Mouse (Mus musculus): ENCODE measurements around the gene Chchd1. TPM values are rescaled to one million over a fixed set of nuclear protein-coding genes. Genes with fewer than 3 reads are reported as not detected.

Chchd1 gene
- polyA plus RNA-seq, 1 experiment from 2014 or later = 213 TPM

GRCm38 (mm10) chr14:20733041-20733951 lies 30.5 kb downstream of the Chchd1 start:
- Histone ChIP-seq H3K4me1 (peaks cover 13% of the 10 kb centered on the region), H3K36me3 (peaks cover 41% of the 10 kb centered on the region), H3K4me3 (peak overlapping the region; percentile 89), H3K9me3 (replicated peaks) (no peaks in the 10 kb centered on the region), H3K4me2 (replicated peaks) (peak overlapping the region; percentile 92), H3K9ac (peak overlapping the region; percentile 93), H3K27ac (peak overlapping the region; percentile 78; the same call in 1 of the 2 replicates), H3K27me3 (no peaks in the 10 kb centered on the region)
- no peak for ATAC-seq (ENCODE audit: low FRiP score)
- 51% methylated on average over 12 of the region's 12 CpGs for WGBS

GRCm38 (mm10) chr14:20733952-20734774 lies 31.4 kb downstream of the Chchd1 start, which contains the start of gene Ndst2:
Gene Ndst2, minus strand, starts transcription at chr14:20734562.
- peak; percentile 98 for ATAC-seq (ENCODE audit: low FRiP score)
- H3K27me3 ChIP-seq = no peaks in the 10 kb centered on the region
- peak within 1 kb of the TSS; percentile 89 for H3K4me3 ChIP-seq
- H3K4me1 ChIP-seq = peaks cover 13% of the 10 kb centered on the region
- H3K9me3 ChIP-seq (replicated peaks) = no peaks in the 10 kb centered on the region
- peak within 1 kb of the TSS; percentile 78 for H3K27ac ChIP-seq
- under 1% methylated on average over 66 of the region's 81 CpGs for WGBS
- peak within 1 kb of the TSS; percentile 92 for H3K4me2 ChIP-seq (replicated peaks)
- H3K36me3 ChIP-seq = peaks cover 42% of the 10 kb centered on the region
- peak within 1 kb of the TSS; percentile 93 for H3K9ac ChIP-seq

- no peak for ATAC-seq (ENCODE audit: low FRiP score)
- Histone ChIP-seq H3K27ac (peak overlapping the region; percentile 78), H3K4me2 (replicated peaks) (no peak overlapping the region), H3K9ac (no peak overlapping the region), H3K9me3 (replicated peaks) (no peaks in the 10 kb centered on the region), H3K36me3 (peaks cover 42% of the 10 kb centered on the region), H3K4me3 (no peak overlapping the region), H3K27me3 (no peaks in the 10 kb centered on the region), H3K4me1 (peaks cover 13% of the 10 kb centered on the region)
- whole genome bisulfite sequencing = 71% methylated on average over 2 of the region's 2 CpGs
Observed at GRCm38 (mm10) chr14:20735052-20735451, 32.2 kb downstream of the Chchd1 start.

- H3K9ac ChIP-seq = no peak overlapping the region
- no peaks in the 10 kb centered on the region for H3K9me3 ChIP-seq (replicated peaks)
- WGBS = 91% methylated on average over 13 of the region's 13 CpGs
- no peak for ATAC-seq (ENCODE audit: low FRiP score)
- no peak overlapping the region for H3K4me3 ChIP-seq
- H3K27me3 ChIP-seq = no peaks in the 10 kb centered on the region
- H3K27ac ChIP-seq = no peak overlapping the region
- no peak overlapping the region for H3K4me2 ChIP-seq (replicated peaks)
- peaks cover 13% of the 10 kb centered on the region for H3K4me1 ChIP-seq
- H3K36me3 ChIP-seq = peaks cover 36% of the 10 kb centered on the region
Observed at GRCm38 (mm10) chr14:20735892-20736390, 33.1 kb downstream of the Chchd1 start.

GRCm38 (mm10) chr14:20737306-20737705 lies 34.5 kb downstream of the Chchd1 start:
- 39% methylated on average over 14 of the region's 14 CpGs for WGBS

GRCm38 (mm10) chr14:20738511-20738910 lies 35.7 kb downstream of the Chchd1 start:
- H3K27ac ChIP-seq = no peak overlapping the region
- peaks cover 58% of the 10 kb centered on the region for H3K36me3 ChIP-seq
- WGBS = 92% methylated on average over 8 of the region's 8 CpGs
- H3K4me1 ChIP-seq = peaks cover 8% of the 10 kb centered on the region
- H3K4me3 ChIP-seq = no peak overlapping the region
- no peak for ATAC-seq (ENCODE audit: low FRiP score)
- H3K27me3 ChIP-seq = no peaks in the 10 kb centered on the region
- no peak overlapping the region for H3K4me2 ChIP-seq (replicated peaks)
- no peaks in the 10 kb centered on the region for H3K9me3 ChIP-seq (replicated peaks)
- H3K9ac ChIP-seq = no peak overlapping the region

More at GRCm38 (mm10) chr14:20737306-20737705, 34.5 kb downstream of the Chchd1 start:
- H3K4me1 ChIP-seq = peaks cover 13% of the 10 kb centered on the region
- H3K27me3 ChIP-seq = no peaks in the 10 kb centered on the region
- H3K36me3 ChIP-seq = peaks cover 50% of the 10 kb centered on the region
- H3K4me3 ChIP-seq = no peak overlapping the region
- no peak for ATAC-seq (ENCODE audit: low FRiP score)
- H3K9ac ChIP-seq = no peak overlapping the region
- no peak overlapping the region for H3K4me2 ChIP-seq (replicated peaks)
- H3K27ac ChIP-seq = no peak overlapping the region
- H3K9me3 ChIP-seq (replicated peaks) = no peaks in the 10 kb centered on the region

GRCm38 (mm10) chr14:20741301-20741700 lies 38.5 kb downstream of the Chchd1 start:
- no peaks in the 10 kb centered on the region for H3K9me3 ChIP-seq (replicated peaks)
- ATAC-seq (ENCODE audit: low FRiP score) = no peak
- no peak overlapping the region for H3K9ac ChIP-seq
- H3K27ac ChIP-seq = no peak overlapping the region
- no peaks in the 10 kb centered on the region for H3K27me3 ChIP-seq
- no peaks in the 10 kb centered on the region for H3K4me1 ChIP-seq
- 89% methylated on average over 9 of the region's 9 CpGs for WGBS
- peaks cover 79% of the 10 kb centered on the region for H3K36me3 ChIP-seq
- H3K4me2 ChIP-seq (replicated peaks) = no peak overlapping the region
- no peak overlapping the region for H3K4me3 ChIP-seq

- Histone ChIP-seq H3K4me3 (no peak overlapping the region), H3K27ac (no peak overlapping the region), H3K9ac (no peak overlapping the region), H3K9me3 (replicated peaks) (no peaks in the 10 kb centered on the region), H3K27me3 (no peaks in the 10 kb centered on the region), H3K36me3 (peaks cover 71% of the 10 kb centered on the region), H3K4me1 (no peaks in the 10 kb centered on the region), H3K4me2 (replicated peaks) (no peak overlapping the region)
- 82% methylated on average over 3 of the region's 3 CpGs for WGBS
- ATAC-seq (ENCODE audit: low FRiP score) = no peak
Observed at GRCm38 (mm10) chr14:20743614-20744013, 40.8 kb downstream of the Chchd1 start.

- no peaks in the 10 kb centered on the region for H3K4me1 ChIP-seq
- H3K4me3 ChIP-seq = no peak overlapping the region
- no peak overlapping the region for H3K4me2 ChIP-seq (replicated peaks)
- no peak for ATAC-seq (ENCODE audit: low FRiP score)
- H3K9me3 ChIP-seq (replicated peaks) = no peaks in the 10 kb centered on the region
- no peak overlapping the region for H3K9ac ChIP-seq
- no peaks in the 10 kb centered on the region for H3K27me3 ChIP-seq
- WGBS = 84% methylated on average over 3 of the region's 3 CpGs
- peaks cover 48% of the 10 kb centered on the region for H3K36me3 ChIP-seq
- H3K27ac ChIP-seq = no peak overlapping the region
Observed at GRCm38 (mm10) chr14:20746935-20747334, 44.1 kb downstream of the Chchd1 start.

GRCm38 (mm10) chr14:20748388-20748787 lies 45.6 kb downstream of the Chchd1 start:
- no peaks in the 10 kb centered on the region for H3K27me3 ChIP-seq
- H3K4me3 ChIP-seq = no peak overlapping the region
- no peak overlapping the region for H3K9ac ChIP-seq
- H3K4me2 ChIP-seq (replicated peaks) = no peak overlapping the region
- 80% methylated on average over 4 of the region's 4 CpGs for WGBS
- peaks cover 40% of the 10 kb centered on the region for H3K36me3 ChIP-seq
- H3K27ac ChIP-seq = no peak overlapping the region
- no peaks in the 10 kb centered on the region for H3K9me3 ChIP-seq (replicated peaks)
- H3K4me1 ChIP-seq = no peaks in the 10 kb centered on the region
- no peak for ATAC-seq (ENCODE audit: low FRiP score)

GRCm38 (mm10) chr14:20749494-20750051 lies 46.8 kb downstream of the Chchd1 start:
- Histone ChIP-seq H3K4me1 (no peaks in the 10 kb centered on the region), H3K9ac (no peak overlapping the region; the same call in 1 of the 2 replicates), H3K4me2 (replicated peaks) (no peak overlapping the region), H3K9me3 (replicated peaks) (no peaks in the 10 kb centered on the region), H3K27ac (no peak overlapping the region), H3K36me3 (peaks cover 35% of the 10 kb centered on the region), H3K27me3 (no peaks in the 10 kb centered on the region), H3K4me3 (no peak overlapping the region)
- WGBS = 87% methylated on average over 4 of the region's 4 CpGs
- ATAC-seq (ENCODE audit: low FRiP score) = no peak

- Histone ChIP-seq H3K4me2 (replicated peaks) (no peak overlapping the region), H3K9ac (no peak overlapping the region), H3K27me3 (no peaks in the 10 kb centered on the region), H3K4me1 (no peaks in the 10 kb centered on the region), H3K4me3 (no peak overlapping the region), H3K9me3 (replicated peaks) (no peaks in the 10 kb centered on the region), H3K27ac (no peak overlapping the region), H3K36me3 (peaks cover 34% of the 10 kb centered on the region)
- WGBS = 94% methylated on average over 5 of the region's 5 CpGs
- ATAC-seq (ENCODE audit: low FRiP score) = no peak
Observed at GRCm38 (mm10) chr14:20750503-20750902, 47.7 kb downstream of the Chchd1 start.

Measured in hindbrain, embryonic 12.5 days (tissue).